Mouse (Mus musculus) forebrain, embryonic 13.5 days (tissue): ENCODE measurements around the gene Cnbp. TPM values are rescaled to one million over a fixed set of nuclear protein-coding genes. Genes with fewer than 3 reads are reported as not detected.

Source experiments
- ATAC-seq: fragments of 200-750 bp; cut with Nextera tagmentation; 2 replicates; pipeline ENCODE4 v1.8.0; 2017
- H3K27ac ChIP-seq: fragments of 300-500 bp; sonication (generic); 2 replicates; pipeline ENCODE4 v1.5.1; 2015; ENCODE audit warnings: inconsistent platforms, mild to moderate bottlenecking, moderate library complexity
- H3K27me3 ChIP-seq: fragments of 300-500 bp; sonication (generic); 2 replicates; pipeline ENCODE4 v1.6.1; 2015; ENCODE audit warnings: mild to moderate bottlenecking, inconsistent platforms
- H3K36me3 ChIP-seq: fragments of 300-500 bp; sonication (generic); 2 replicates; pipeline ENCODE4 v1.6.1; 2015; ENCODE audit warnings: mild to moderate bottlenecking, inconsistent platforms; ENCODE audit not compliant: poor library complexity, severe bottlenecking
- H3K4me1 ChIP-seq: fragments of 300-500 bp; sonication (generic); 2 replicates; pipeline ENCODE4 v1.6.1; 2015; ENCODE audit warnings: inconsistent platforms
- H3K4me2 ChIP-seq: fragments of 300-500 bp; sonication (generic); 2 replicates; pipeline ENCODE4 v1.6.1; 2015; ENCODE audit warnings: inconsistent platforms, mild to moderate bottlenecking, moderate library complexity
- H3K4me3 ChIP-seq: fragments of 300-500 bp; sonication (generic); 2 replicates; pipeline ENCODE4 v1.5.1; 2015; ENCODE audit warnings: mild to moderate bottlenecking, inconsistent platforms
- H3K9ac ChIP-seq: fragments of 300-500 bp; sonication (generic); 2 replicates; pipeline ENCODE4 v1.6.1; 2015; ENCODE audit warnings: mild to moderate bottlenecking, inconsistent platforms
- H3K9me3 ChIP-seq: fragments of 300-500 bp; sonication (generic); replicated peaks from 2 replicates; pipeline ENCODE4 v1.6.1; 2016; ENCODE audit warnings: inconsistent platforms
- WGBS: fragments of 180-500 bp; shearing (Covaris S2); methylation state at CpG from one replicate; pipeline ENCODE4 v1.1.7; 2015; 5-methylcytosine and 5-hydroxymethylcytosine counted together
- polyA plus RNA-seq: library from polyadenylated mRNA; unstranded; fragments of >200 nt; fragmentation: Nextera tagmentation; extraction: Ambion mirVana; gene quantifications from 2 replicates; pipeline ENCODE4 v1.2.1, GENCODE M21; 2015

Gene Cnbp
- 949 and 1,006 TPM in 2 replicates for polyA plus RNA-seq

DNA sequence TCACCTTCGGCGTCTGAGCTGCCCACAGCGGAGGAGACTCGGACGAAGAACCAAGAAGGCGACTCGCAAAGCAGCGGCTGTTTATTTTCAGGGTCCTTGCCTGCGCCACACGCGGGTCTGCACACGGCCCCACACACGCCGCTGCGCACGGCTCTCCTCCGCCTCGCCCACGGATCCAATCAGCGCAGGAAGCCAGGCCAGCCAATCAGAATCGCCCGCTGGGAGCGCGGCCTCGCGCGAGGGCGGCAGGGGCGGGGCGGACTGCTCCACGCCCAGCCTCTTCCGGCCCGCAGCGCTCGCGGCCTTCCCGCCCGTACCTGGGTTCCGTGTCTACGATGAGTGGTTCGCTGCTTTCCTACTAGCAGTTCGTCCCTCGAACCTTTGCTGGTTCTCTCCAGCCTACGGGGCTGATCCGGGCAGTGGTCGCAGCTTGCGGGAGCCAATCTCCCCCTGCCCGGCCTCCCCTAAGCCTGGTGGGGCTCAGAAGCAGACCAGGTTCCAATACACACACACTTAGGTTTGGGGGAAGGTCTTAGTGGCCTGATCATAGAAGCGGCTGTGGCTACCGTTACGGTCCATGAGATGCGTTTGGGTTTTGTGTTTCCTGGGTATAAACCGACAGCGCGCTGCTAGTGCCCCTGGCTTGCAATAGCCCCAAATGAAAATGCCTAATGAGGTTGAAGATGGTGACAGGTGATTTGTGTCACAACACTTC lies at the start of gene Cnbp:
Cnbp (minus strand) TSS at position 207 of the 715 bp plus-strand sequence.
- peak within 1 kb of the TSS; percentile 92 for H3K27ac ChIP-seq
- under 1% methylated on average over 52 of the region's 55 CpGs for WGBS
- H3K27me3 ChIP-seq: no peaks in the 10 kb centered on the region
- peak within 1 kb of the TSS; percentile 100 for H3K9ac ChIP-seq
- H3K4me3 ChIP-seq: peak within 1 kb of the TSS; percentile 98
- H3K4me1 ChIP-seq: peaks cover 35% of the 10 kb centered on the region
- no peaks in the 10 kb centered on the region for H3K9me3 ChIP-seq
- 0 out of 2 replicates have a peak, but pooled peaks cover 6% of the 10 kb centered on the region for H3K36me3 ChIP-seq
- peak within 1 kb of the TSS; percentile 85 for H3K4me2 ChIP-seq
- peak; percentile 99 for ATAC-seq

DNA sequence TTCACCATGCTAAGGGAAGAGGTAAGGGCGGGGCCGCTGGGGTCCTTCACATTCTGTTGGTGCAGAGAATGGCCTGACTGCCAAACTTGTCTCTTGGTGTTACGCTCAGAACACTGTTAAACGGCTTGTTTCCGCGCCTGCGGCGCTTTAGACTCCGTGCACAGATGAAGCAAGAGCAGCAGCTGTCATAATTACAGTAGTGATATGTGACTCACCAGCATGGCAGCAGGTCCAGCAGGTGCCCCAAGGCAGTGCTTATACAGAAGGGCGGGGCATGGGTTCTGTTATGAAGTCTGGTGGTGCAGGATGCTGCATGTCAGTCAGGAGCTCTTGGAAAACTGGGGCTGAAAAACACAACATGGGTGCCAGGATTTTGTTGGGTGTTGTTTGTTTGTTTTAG lies 47.1 kb upstream of the Cnbp start:
- no peaks in the 10 kb centered on the region for H3K4me1 ChIP-seq
- no peak overlapping the region for H3K4me3 ChIP-seq
- 94% methylated on average over 10 of the region's 10 CpGs for WGBS
- ATAC-seq: no peak
- no peak overlapping the region for H3K27ac ChIP-seq
- H3K4me2 ChIP-seq: no peak overlapping the region
- H3K36me3 ChIP-seq: peaks cover 98% of the 10 kb centered on the region
- H3K9ac ChIP-seq: no peak overlapping the region
- no peaks in the 10 kb centered on the region for H3K27me3 ChIP-seq
- no peaks in the 10 kb centered on the region for H3K9me3 ChIP-seq

DNA sequence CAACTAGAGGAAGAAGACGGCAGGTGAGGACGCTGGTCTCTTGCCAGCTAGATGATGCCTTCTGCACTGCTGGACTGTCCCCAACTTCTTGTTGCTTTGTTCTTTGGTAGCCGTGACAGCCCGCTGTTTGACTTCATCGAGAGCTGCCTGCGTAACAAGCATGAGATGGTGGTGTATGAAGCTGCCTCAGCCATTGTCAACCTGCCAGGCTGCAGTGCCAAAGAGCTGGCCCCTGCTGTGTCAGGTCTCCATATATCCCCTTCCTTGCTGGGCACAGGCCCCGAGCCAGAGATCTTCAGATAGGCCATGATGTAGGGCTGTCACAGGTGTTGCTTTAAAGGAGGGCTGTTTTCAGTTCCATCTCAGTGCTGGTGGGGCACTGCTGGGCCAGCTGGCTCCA lies 43.0 kb upstream of the Cnbp start:
- Histone ChIP-seq H3K27ac (no peak overlapping the region), H3K9ac (no peak overlapping the region), H3K9me3 (no peaks in the 10 kb centered on the region), H3K4me3 (no peak overlapping the region), H3K36me3 (peaks cover 94% of the 10 kb centered on the region), H3K4me1 (peaks cover 2% of the 10 kb centered on the region), H3K27me3 (no peaks in the 10 kb centered on the region), H3K4me2 (no peak overlapping the region)
- WGBS: 86% methylated on average over 7 of the region's 7 CpGs
- no peak for ATAC-seq

DNA sequence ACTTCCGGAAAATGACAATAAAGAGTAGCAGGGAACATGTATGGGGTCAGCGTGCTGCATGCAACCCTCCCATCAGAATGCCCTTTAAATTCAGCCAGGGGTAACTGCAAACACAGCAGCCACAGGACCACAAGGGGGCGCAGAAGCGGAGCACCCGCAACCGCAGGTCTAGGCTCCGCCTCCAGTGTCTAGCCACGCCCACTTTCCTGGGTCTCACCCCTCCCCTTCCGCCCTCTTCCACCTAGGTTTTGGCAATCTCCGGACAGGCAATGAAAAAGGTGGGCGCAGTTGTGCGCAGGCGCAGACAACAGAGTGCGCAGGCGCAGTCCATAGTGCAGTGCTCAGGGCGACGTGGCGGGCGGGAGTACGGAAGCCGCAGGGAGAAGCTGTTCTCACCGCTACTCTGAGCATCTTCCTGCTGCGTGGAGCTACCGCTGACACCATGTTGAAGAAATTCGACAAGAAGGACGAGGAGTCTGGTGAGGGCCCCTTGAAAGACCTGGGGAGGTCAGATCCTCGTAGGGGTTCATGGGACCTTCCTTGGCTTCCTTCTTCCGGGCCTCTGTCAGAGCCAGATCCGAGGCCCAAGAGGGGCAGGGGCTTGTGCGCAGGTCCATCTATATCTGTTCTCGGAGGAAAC lies 36.8 kb upstream of the Cnbp start, which contains the start of gene Copg1:
Copg1 (plus strand) TSS at position 221 of the 640 bp plus-strand sequence.
- Histone ChIP-seq H3K36me3 (peaks cover 34% of the 10 kb centered on the region), H3K9ac (peak within 1 kb of the TSS; percentile 95), H3K4me2 (peak within 1 kb of the TSS; percentile 83), H3K9me3 (no peaks in the 10 kb centered on the region), H3K27ac (peak within 1 kb of the TSS; percentile 49; the same call in 1 of the 2 replicates), H3K4me1 (peaks cover 11% of the 10 kb centered on the region), H3K4me3 (peak within 1 kb of the TSS; percentile 82), H3K27me3 (no peaks in the 10 kb centered on the region)
- WGBS: under 1% methylated on average over 31 of the region's 31 CpGs
- ATAC-seq: peak; percentile 96

DNA sequence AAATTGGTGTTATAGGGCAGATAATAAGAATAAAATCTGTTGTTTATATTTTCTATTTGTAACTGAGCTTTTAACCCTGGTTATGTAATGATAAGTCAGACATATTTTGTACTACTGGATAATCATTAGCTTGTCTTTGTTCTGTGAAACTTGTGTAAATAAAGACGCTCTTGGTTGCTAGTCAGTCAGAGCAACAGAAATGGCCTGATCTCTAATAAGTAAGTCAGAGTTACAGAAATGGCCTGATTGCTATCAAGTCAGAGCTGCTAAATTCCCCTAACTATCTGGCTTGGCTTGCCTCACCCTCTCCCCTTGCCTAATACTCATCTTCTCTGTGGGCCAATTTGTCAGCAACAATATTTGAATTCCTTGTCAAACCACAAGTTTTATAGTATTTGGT lies 35.8 kb upstream of the Cnbp start:
- Histone ChIP-seq H3K4me3 (no peak overlapping the region), H3K9ac (no peak overlapping the region), H3K36me3 (peaks cover 24% of the 10 kb centered on the region), H3K27ac (no peak overlapping the region), H3K9me3 (no peaks in the 10 kb centered on the region), H3K4me1 (peaks cover 11% of the 10 kb centered on the region), H3K4me2 (no peak overlapping the region), H3K27me3 (no peaks in the 10 kb centered on the region)
- WGBS: 94% methylated on average over 1 of the region's 1 CpGs
- no peak for ATAC-seq

DNA sequence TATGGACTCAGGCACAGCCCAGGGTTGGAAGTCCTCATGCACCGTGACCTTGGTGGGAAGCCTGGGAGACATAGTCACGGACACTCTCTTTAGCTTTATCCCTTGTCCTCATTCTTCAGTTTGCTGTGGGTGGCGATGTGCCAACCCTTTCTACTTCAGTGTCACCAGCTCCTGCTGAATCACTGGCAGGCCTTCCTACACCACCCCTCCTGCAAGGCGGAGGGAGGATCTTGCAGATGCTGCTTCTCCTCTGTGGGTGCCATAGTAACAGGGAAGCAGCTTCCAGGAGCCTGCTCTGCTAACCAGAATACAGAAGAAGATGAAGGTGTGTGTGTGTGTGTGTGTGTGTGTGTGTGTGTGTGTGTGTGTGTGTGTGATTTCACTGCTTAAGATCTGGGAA lies 31.9 kb upstream of the Cnbp start:
- Histone ChIP-seq H3K4me1 (no peaks in the 10 kb centered on the region), H3K27ac (no peak overlapping the region), H3K9me3 (no peaks in the 10 kb centered on the region), H3K36me3 (no peaks in the 10 kb centered on the region), H3K27me3 (no peaks in the 10 kb centered on the region), H3K4me3 (no peak overlapping the region), H3K4me2 (no peak overlapping the region), H3K9ac (no peak overlapping the region)
- 57% methylated on average over 4 of the region's 4 CpGs for WGBS
- no peak for ATAC-seq

DNA sequence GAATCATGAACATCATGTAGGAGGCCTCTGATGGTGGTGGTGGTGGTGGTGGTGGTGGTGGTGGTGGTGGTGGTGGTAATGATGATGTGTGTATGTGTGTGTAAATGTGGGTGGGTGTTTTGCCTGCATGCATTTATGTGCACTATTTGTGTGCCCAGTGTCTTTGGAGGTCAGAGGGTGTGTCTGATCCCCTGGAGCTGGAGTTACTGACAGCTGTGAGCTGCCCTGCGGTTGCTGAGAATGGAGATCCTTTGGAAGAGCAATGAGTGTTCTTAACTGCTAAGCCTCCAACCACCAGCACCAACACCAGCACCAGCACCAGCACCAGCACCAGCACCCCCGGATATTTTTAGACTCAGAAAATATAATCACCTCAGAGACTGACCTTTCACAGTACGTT lies 31.3 kb upstream of the Cnbp start:
- Histone ChIP-seq H3K9ac (no peak overlapping the region), H3K36me3 (no peaks in the 10 kb centered on the region), H3K9me3 (no peaks in the 10 kb centered on the region), H3K27ac (no peak overlapping the region), H3K27me3 (no peaks in the 10 kb centered on the region), H3K4me3 (no peak overlapping the region), H3K4me1 (no peaks in the 10 kb centered on the region), H3K4me2 (no peak overlapping the region)
- no peak for ATAC-seq
- 73% methylated on average over 3 of the region's 3 CpGs for WGBS

DNA sequence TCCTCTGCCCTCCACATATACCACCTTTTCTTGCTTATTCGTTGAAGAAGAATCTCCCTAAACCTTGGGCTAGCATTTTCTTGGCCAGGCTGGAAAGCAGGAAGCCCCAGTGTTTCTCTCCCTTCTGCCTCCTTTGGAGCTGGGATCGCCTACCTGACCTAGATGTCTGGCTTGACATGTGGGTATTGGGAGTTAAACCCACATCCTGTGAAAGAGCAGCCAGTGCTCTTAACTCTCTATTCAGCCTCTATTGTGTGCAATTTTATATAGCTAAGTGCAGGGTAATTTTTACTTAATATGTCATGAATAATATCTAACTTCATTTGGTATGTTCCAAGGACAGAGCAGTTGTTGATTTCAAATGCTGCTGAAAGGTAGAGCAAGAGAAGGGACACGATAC lies 28.7 kb upstream of the Cnbp start:
- ATAC-seq: no peak
- H3K4me3 ChIP-seq: no peak overlapping the region
- H3K9me3 ChIP-seq: no peaks in the 10 kb centered on the region
- no peaks in the 10 kb centered on the region for H3K36me3 ChIP-seq
- no peak overlapping the region for H3K9ac ChIP-seq
- H3K27ac ChIP-seq: no peak overlapping the region
- 69% methylated on average over 3 of the region's 3 CpGs for WGBS
- H3K27me3 ChIP-seq: no peaks in the 10 kb centered on the region
- H3K4me1 ChIP-seq: no peaks in the 10 kb centered on the region
- no peak overlapping the region for H3K4me2 ChIP-seq

DNA sequence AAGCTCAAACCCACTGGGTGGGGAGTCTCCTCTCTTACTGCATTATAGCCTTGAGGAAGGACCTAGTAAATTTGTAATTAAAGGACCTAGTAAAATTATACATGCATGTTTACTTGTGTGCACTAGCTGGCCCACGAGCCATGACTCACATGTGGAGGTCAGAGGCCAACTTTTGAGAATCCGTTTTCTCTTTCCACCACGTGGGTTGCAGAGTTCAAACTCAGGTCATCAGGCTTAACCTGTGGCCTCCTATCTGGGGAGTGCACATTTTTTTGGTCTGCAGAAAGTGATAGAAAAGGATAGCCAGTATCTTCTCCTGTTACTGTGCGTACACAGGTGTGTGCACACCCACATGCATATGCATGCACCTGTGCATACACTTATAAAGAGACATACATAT lies 28.1 kb upstream of the Cnbp start:
- no peak for ATAC-seq
- Histone ChIP-seq H3K9me3 (no peaks in the 10 kb centered on the region), H3K36me3 (no peaks in the 10 kb centered on the region), H3K4me2 (no peak overlapping the region), H3K4me3 (no peak overlapping the region), H3K27ac (no peak overlapping the region), H3K9ac (no peak overlapping the region), H3K27me3 (no peaks in the 10 kb centered on the region), H3K4me1 (no peaks in the 10 kb centered on the region)
- WGBS: 72% methylated on average over 4 of the region's 4 CpGs

DNA sequence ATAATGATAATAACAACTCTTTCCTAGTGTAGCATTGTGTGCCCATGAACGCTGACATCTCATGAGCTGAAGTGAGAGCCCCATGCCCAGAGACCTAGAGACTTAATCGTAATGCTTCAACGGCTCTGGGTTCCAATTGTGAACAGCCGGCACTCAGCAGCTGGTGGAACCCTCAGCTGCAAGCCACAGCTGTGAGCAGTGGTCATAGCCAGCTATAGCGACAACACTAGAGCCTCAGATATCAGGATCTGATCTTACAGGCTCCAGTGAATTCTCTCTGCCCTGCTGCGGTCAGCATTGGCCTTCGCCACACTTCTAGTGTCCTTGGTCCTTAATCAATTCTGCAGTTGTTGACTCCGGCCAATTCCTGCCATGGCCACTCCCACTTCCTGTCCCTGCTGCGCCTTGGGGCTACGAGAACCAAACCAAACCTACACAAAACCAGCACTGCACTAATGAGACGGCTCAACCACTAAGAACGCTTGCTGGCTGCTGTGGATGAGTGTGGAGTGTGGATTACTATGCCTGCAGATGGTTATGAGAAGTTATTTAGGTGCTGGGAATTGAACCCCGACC lies 25.2 kb upstream of the Cnbp start:
- Histone ChIP-seq H3K27me3 (no peaks in the 10 kb centered on the region), H3K36me3 (no peaks in the 10 kb centered on the region), H3K9ac (no peak overlapping the region), H3K4me3 (no peak overlapping the region), H3K9me3 (no peaks in the 10 kb centered on the region), H3K4me2 (no peak overlapping the region), H3K27ac (no peak overlapping the region), H3K4me1 (no peaks in the 10 kb centered on the region)
- 82% methylated on average over 13 of the region's 13 CpGs for WGBS
- no peak for ATAC-seq

DNA sequence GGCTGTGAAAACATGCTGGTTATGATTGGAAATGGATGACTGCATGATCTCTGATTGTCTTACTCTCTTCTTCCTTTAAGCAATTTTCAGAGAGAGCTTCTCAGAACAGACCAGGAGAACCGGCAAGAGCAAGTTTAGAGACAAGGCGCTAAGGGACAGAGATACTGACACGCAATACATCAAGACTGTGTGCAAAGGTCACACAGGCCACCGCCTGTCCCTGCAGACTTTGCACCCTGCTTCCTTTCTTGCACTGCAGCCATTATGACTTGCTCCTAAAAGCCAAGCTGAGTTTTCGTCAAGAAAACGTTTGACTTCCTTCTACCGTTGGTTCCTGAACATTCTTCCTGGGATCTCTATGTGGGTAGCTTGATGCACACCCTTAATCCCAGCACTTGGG lies 24.7 kb upstream of the Cnbp start:
- no peak overlapping the region for H3K4me3 ChIP-seq
- H3K27me3 ChIP-seq: no peaks in the 10 kb centered on the region
- no peak for ATAC-seq
- no peak overlapping the region for H3K4me2 ChIP-seq
- H3K27ac ChIP-seq: no peak overlapping the region
- H3K9me3 ChIP-seq: no peaks in the 10 kb centered on the region
- WGBS: 91% methylated on average over 7 of the region's 7 CpGs
- H3K4me1 ChIP-seq: no peaks in the 10 kb centered on the region
- H3K36me3 ChIP-seq: no peaks in the 10 kb centered on the region
- no peak overlapping the region for H3K9ac ChIP-seq

DNA sequence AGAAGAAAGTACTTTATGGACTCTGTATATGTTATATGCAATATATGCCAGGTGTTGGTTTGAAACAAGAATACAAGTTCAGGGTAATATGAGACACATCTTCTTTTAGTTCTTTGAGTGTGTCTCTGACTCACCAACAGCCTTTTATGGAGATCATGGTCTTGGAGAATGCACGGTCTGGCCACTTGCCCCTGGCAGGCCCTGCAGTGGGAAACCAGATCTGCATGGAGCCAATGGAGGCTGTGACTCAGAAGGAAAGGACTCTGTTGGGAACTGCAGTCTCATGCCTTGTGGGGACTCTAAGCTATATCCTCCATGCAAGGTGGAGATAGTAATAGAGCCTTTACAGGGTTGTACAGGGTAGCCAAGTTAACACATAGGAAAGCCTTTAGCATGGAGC lies 24.2 kb upstream of the Cnbp start:
- no peaks in the 10 kb centered on the region for H3K4me1 ChIP-seq
- no peak overlapping the region for H3K27ac ChIP-seq
- no peaks in the 10 kb centered on the region for H3K36me3 ChIP-seq
- ATAC-seq: no peak
- H3K27me3 ChIP-seq: no peaks in the 10 kb centered on the region
- H3K9ac ChIP-seq: no peak overlapping the region
- H3K9me3 ChIP-seq: no peaks in the 10 kb centered on the region
- no peak overlapping the region for H3K4me3 ChIP-seq
- 91% methylated on average over 1 of the region's 1 CpGs for WGBS
- H3K4me2 ChIP-seq: no peak overlapping the region
